Mouse (Mus musculus) lung, adult 2 months (tissue): ENCODE measurements at regions not wholly inside any gene's neighbourhood (a gene's known extent, or its start where the extent isn't known, plus 50 kb on each side); places are given as distances from the start of the nearest gene placed in this dataset.

ENCODE experiments used
- CTCF ChIP-seq: fragments of 200-500 bp; IDR thresholded peaks from 2 replicates; pipeline ENCODE4 v1.5.1; 2011; ENCODE audit warnings: mild to moderate bottlenecking, low read length, control low read depth; ENCODE audit not compliant: insufficient read depth
- POLR2A ChIP-seq: fragments of 200-500 bp; IDR thresholded peaks from 2 replicates; pipeline ENCODE4 v1.6.1; 2011; ENCODE audit warnings: low read depth, mild to moderate bottlenecking, control low read depth, low read length, borderline replicate concordance; ENCODE audit errors: extremely low read depth

DNA sequence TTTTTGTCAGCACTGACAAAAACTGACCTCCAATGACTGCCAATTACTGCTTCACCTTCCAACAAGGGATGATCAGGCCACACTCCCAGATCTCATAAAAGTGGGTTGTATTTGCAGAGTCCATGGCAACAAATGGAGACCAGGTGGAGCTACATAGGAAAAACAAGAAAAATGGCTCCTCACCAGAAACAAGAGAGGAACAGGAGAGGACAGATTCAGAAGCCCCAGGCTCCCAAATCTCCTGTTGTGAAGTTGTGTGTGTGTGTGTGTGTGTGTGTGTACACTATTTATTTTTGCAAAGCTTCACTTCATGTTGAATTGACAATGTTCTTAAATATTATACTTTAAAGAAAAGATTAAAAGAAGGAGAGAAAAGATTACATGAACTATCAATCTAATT, 380.2 kb upstream of the Mef2c start:
- TF ChIP-seq POLR2A (no peak), CTCF (no peak)
